Mouse (Mus musculus): ENCODE results near the gene Mtx1.

- TF ChIP-seq CTCF (IDR thresholded peaks at IDR 0.05; ENCODE audit: control insufficient read depth, insufficient read depth, insufficient replicate concordance, low read depth, low read length) (peak; percentile 58; the same call in 1 of the 2 replicates), POLR2A (IDR thresholded peaks at IDR 0.05; ENCODE audit: control insufficient read depth, low read depth, low read length) (no peak)
Observed at GRCm38 (mm10) chr3:89250435-89251040, 23.6 kb upstream of the Mtx1 start.
